Mouse (Mus musculus) myocyte (in vitro differentiated cells): ENCODE results near the gene Ankfy1. TPM values are rescaled to one million over a fixed set of nuclear protein-coding genes. Genes with fewer than 3 reads are reported as not detected.

Source experiments
- H3K27me3 ChIP-seq: one replicate; pipeline ENCODE4 v1.6.1; 2011; ENCODE audit not compliant: control insufficient read depth, insufficient read depth, insufficient read length
- H3K36me3 ChIP-seq: one replicate; pipeline ENCODE4 v1.6.1; 2011; ENCODE audit not compliant: control insufficient read depth, insufficient read depth
- H3K4me2 ChIP-seq: one replicate; pipeline ENCODE4 v1.6.1; 2011; ENCODE audit warnings: low read depth, control low read depth
- H3K4me3 ChIP-seq: one replicate; pipeline ENCODE4 v1.5.1; 2011; ENCODE audit warnings: mild to moderate bottlenecking, control low read depth, moderate library complexity
- H3K79me2 ChIP-seq: one replicate; pipeline ENCODE4 v1.6.1; 2011; ENCODE audit not compliant: control insufficient read depth, insufficient read depth
- H3ac ChIP-seq: one replicate; pipeline ENCODE4 v1.6.1; 2011; ENCODE audit not compliant: control insufficient read depth, insufficient read length
- CEBPB ChIP-seq: IDR thresholded peaks from 2 replicates; pipeline ENCODE4 v1.6.1; 2011; ENCODE audit warnings: mild to moderate bottlenecking, moderate library complexity; ENCODE audit not compliant: poor library complexity, insufficient read depth, severe bottlenecking
- E2F4 ChIP-seq: IDR thresholded peaks from one replicate; pipeline ENCODE4 v1.6.1; 2011; ENCODE audit warnings: mild to moderate bottlenecking, control low read depth, moderate library complexity; ENCODE audit not compliant: insufficient read depth
- MAX ChIP-seq: IDR thresholded peaks from one replicate; pipeline ENCODE4 v1.6.1; 2011; ENCODE audit warnings: low read depth, mild to moderate bottlenecking, control low read depth
- MYOD1 ChIP-seq, 3 experiments: IDR thresholded peaks; one replicate each; pipeline ENCODE4 v1.6.1; 2011; ENCODE audit warnings: control low read depth in 2 of 3, low read depth in 2 of 3, mild to moderate bottlenecking in 2 of 3, moderate library complexity in 1 of 3; ENCODE audit not compliant: insufficient read length in 2 of 3, control insufficient read depth in 1 of 3
- MYOG ChIP-seq, 3 experiments: IDR thresholded peaks; one replicate each; pipeline ENCODE4 v1.6.1; 2011; ENCODE audit warnings: control low read depth in 2 of 3, low read depth in 2 of 3, mild to moderate bottlenecking in 2 of 3; ENCODE audit not compliant: insufficient read length in 2 of 3, control insufficient read depth in 1 of 3, insufficient read depth in 1 of 3
- POLR2A ChIP-seq: IDR thresholded peaks from one replicate; pipeline ENCODE4 v1.6.1; 2011; ENCODE audit warnings: low read depth, mild to moderate bottlenecking, control low read depth, moderate library complexity; ENCODE audit not compliant: insufficient read length
- POLR2AphosphoS2 ChIP-seq: IDR thresholded peaks from one replicate; pipeline ENCODE4 v1.6.1; 2011; ENCODE audit warnings: low read depth, control low read depth; ENCODE audit not compliant: insufficient read length
- REST ChIP-seq: IDR thresholded peaks from one replicate; pipeline ENCODE4 v1.6.1; 2011; ENCODE audit warnings: mild to moderate bottlenecking, control low read depth, moderate library complexity; ENCODE audit not compliant: insufficient read depth, insufficient read length
- SRF ChIP-seq: IDR thresholded peaks from one replicate; pipeline ENCODE4 v1.6.1; 2011; ENCODE audit warnings: low read depth; ENCODE audit not compliant: control insufficient read depth, insufficient read length
- TCF12 ChIP-seq: IDR thresholded peaks from one replicate; pipeline ENCODE4 v1.6.1; 2011; ENCODE audit warnings: mild to moderate bottlenecking, control low read depth; ENCODE audit not compliant: poor library complexity, insufficient read depth, severe bottlenecking
- TCF3 ChIP-seq: IDR thresholded peaks from one replicate; pipeline ENCODE4 v1.6.1; 2011; ENCODE audit warnings: low read depth, control low read depth; ENCODE audit not compliant: insufficient read length
- USF1 ChIP-seq: IDR thresholded peaks from one replicate; pipeline ENCODE4 v1.6.1; 2011; ENCODE audit warnings: low read depth, mild to moderate bottlenecking, control low read depth, moderate library complexity
- polyA plus RNA-seq: library from polyadenylated mRNA; unstranded; fragments of >200 nt; fragmentation: generic; extraction: Trizol; gene quantifications from one replicate; pipeline ENCODE4 v1.2.1, GENCODE M21; 2012; ENCODE audit warnings: missing spikeins

Ankfy1 gene
- polyA plus RNA-seq, 1 experiment, result 16.7 TPM

DNA sequence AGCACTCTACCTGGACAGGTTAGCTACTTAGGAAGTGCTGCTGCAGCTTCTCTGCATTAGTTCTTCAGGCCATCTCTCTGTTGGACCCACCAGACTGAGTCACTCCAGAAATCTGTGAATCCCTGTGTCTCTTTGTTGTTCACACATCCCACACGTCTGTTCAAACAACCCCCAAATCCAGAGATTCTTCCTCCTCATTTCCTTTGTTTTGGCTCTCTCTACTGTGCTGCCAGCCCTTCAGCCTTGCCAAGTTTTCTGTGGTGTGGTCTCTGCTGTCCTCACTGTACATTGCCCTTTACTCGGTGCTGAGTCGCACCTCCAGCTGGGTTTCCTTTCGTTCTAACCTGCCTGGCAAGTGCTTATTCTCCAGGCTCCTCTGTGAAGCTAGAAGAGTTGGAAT is 74.5 kb downstream of the Ankfy1 start:
- TF ChIP-seq MAX (no peak), USF1 (no peak), MYOD1 (IDR thresholded peaks at IDR 0.05; ENCODE audit: control insufficient read depth in 1 of 3, insufficient read length in 2 of 3, low read depth in 2 of 3) (no peak), POLR2AphosphoS2 (no peak), E2F4 (no peak), SRF (no peak), CEBPB (no peak), POLR2A (no peak), TCF12 (no peak), MYOG (IDR thresholded peaks at IDR 0.05; ENCODE audit: control insufficient read depth in 1 of 3, insufficient read depth in 1 of 3, insufficient read length in 2 of 3, low read depth in 2 of 3) (no peak), TCF3 (no peak), REST (no peak)
- Histone ChIP-seq H3K4me2 (no peak overlapping the region), H3ac (no peak overlapping the region), H3K36me3 (peaks cover 33% of the 10 kb centered on the region), H3K27me3 (no peaks in the 10 kb centered on the region), H3K79me2 (no peaks in the 10 kb centered on the region), H3K4me3 (no peak overlapping the region)

DNA sequence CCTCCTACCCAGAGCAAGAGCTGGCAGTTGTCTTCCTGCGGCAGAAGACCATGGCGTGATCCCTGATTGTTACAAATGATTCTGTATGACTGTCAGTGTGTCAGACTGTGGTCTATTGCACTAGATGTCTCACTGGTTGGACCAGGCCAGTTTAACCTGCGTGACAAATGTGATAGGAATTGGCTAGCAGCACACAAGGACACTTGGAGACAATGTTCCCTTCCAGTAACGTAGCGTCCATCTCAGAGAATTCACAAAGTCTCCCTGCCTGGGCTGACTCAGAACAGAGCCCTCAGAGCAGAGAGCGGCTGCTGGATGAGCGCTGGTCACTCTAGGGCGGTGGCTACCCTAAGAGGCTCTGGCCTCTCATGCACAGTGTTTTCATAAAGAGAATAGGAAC is 77.9 kb downstream of the Ankfy1 start:
- no peak overlapping the region for H3ac ChIP-seq
- H3K4me3 ChIP-seq, result no peak overlapping the region
- H3K27me3 ChIP-seq, result no peaks in the 10 kb centered on the region
- no peaks in the 10 kb centered on the region for H3K79me2 ChIP-seq
- H3K4me2 ChIP-seq, result no peak overlapping the region
- TF ChIP-seq E2F4 (no peak), MYOD1 (IDR thresholded peaks at IDR 0.05; ENCODE audit: control insufficient read depth in 1 of 3, insufficient read length in 2 of 3, low read depth in 2 of 3) (no peak), POLR2AphosphoS2 (no peak)
- peaks cover 11% of the 10 kb centered on the region for H3K36me3 ChIP-seq

DNA sequence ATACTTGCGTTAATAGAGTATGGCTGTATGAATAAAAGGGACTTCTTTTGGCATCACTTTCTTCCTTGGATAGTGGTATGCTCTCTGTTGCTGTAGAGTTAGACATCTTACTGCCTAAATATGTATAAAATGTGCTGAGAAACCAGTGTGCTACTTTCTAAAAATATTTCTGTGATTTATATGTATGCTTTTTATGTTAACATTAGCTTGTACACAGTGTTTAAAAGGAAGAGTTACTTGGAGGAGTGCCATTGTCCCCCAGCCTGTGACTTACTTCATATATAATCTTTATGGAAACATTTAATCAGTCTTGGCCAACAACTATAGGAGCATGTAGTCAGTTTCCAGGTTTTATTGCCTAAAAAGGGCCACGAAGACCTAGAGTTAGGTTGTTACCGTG is 79.3 kb downstream of the Ankfy1 start:
- H3K4me3 ChIP-seq, result no peak overlapping the region
- H3K36me3 ChIP-seq, result peaks cover 3% of the 10 kb centered on the region
- no peak overlapping the region for H3K4me2 ChIP-seq
- H3K27me3 ChIP-seq, result no peaks in the 10 kb centered on the region
- TF ChIP-seq USF1 (no peak), POLR2AphosphoS2 (no peak), REST (no peak), TCF3 (no peak), CEBPB (no peak), MYOG (IDR thresholded peaks at IDR 0.05; ENCODE audit: control insufficient read depth in 1 of 3, insufficient read depth in 1 of 3, insufficient read length in 2 of 3, low read depth in 2 of 3) (no peak), MYOD1 (IDR thresholded peaks at IDR 0.05; ENCODE audit: control insufficient read depth in 1 of 3, insufficient read length in 2 of 3, low read depth in 2 of 3) (no peak), POLR2A (no peak), E2F4 (no peak), MAX (no peak)
- no peaks in the 10 kb centered on the region for H3K79me2 ChIP-seq
- no peak overlapping the region for H3ac ChIP-seq

DNA sequence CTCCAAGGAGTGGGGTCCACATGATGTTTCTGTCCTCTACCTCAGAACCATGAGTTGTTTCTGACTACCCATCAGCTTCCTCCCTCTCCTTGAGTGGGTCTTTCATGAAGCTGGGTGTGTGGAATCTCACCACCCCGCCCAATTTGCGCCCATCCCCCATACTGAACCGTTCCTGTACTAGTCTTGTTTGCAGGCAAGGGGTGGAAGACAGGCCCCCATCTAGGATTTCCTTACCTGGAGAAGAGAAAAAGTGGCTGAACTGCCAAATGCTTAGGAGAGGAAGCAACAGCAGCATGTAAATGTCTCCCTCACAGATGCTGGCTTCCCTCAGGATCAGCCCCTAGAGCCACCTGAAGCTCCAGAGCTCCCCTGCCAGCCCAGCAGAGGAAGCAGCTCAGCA is 80.5 kb downstream of the Ankfy1 start:
- Histone ChIP-seq H3K79me2 (no peaks in the 10 kb centered on the region), H3K27me3 (no peaks in the 10 kb centered on the region), H3ac (no peak overlapping the region), H3K36me3 (peaks cover 3% of the 10 kb centered on the region), H3K4me2 (no peak overlapping the region), H3K4me3 (no peak overlapping the region)
- TF ChIP-seq USF1, result no peak
- TF ChIP-seq TCF3, result no peak
- no peak for TF ChIP-seq MYOD1 (IDR thresholded peaks at IDR 0.05; ENCODE audit: control insufficient read depth in 1 of 3, insufficient read length in 2 of 3, low read depth in 2 of 3)
- TF ChIP-seq REST, result no peak
- TF ChIP-seq TCF12, result no peak

DNA sequence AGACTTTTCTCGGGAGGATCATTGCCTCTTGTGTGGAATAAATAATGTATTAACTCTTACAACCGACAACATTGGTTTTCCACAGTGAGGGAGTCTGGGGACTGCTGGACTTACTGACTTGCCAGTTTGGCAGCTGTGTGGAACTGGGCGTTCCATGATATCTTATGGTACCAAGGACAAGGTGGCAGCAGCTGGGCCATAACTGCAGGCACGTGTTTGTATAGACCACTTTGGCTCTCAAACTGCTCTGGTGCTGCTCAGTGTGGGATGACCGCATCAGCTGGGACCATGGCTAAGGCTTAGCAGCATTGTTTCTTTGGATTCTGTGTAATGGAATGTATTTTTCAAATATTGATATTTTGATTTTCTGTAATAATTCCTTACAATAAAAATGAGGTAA is 81.0 kb downstream of the Ankfy1 start:
- no peak overlapping the region for H3K4me3 ChIP-seq
- H3ac ChIP-seq, result no peak overlapping the region
- peaks cover 3% of the 10 kb centered on the region for H3K36me3 ChIP-seq
- H3K79me2 ChIP-seq, result no peaks in the 10 kb centered on the region
- TF ChIP-seq MYOG (IDR thresholded peaks at IDR 0.05; ENCODE audit: control insufficient read depth in 1 of 3, insufficient read depth in 1 of 3, insufficient read length in 2 of 3, low read depth in 2 of 3) (no peak), TCF12 (no peak), MYOD1 (IDR thresholded peaks at IDR 0.05; ENCODE audit: control insufficient read depth in 1 of 3, insufficient read length in 2 of 3, low read depth in 2 of 3) (no peak), POLR2AphosphoS2 (peak; percentile 34), MAX (no peak), USF1 (no peak)
- H3K27me3 ChIP-seq, result no peaks in the 10 kb centered on the region
- no peak overlapping the region for H3K4me2 ChIP-seq
